Mouse (Mus musculus): ENCODE measurements around the gene Pck2.

Pck2 gene

GRCm38 (mm10) chr14:55575711-55576110 is 35.6 kb downstream of the Pck2 start:
- no peak for DNase-seq (ENCODE audit: low read depth, low spot score)

GRCm38 (mm10) chr14:55576376-55576775 is 36.3 kb downstream of the Pck2 start:
- no peak for DNase-seq (ENCODE audit: low read depth, low spot score)

- DNase-seq (ENCODE audit: low read depth, low spot score) = peak; percentile 72
Observed at GRCm38 (mm10) chr14:55577871-55578667, 38.0 kb downstream of the Pck2 start, which contains the start of gene Psme1. Psme1 (plus strand) TSS chr14:55578123.

- DNase-seq (ENCODE audit: low read depth, low spot score) = no peak
Observed at GRCm38 (mm10) chr14:55578668-55579269, 38.7 kb downstream of the Pck2 start.

- no peak for DNase-seq (ENCODE audit: low read depth, low spot score)
Observed at GRCm38 (mm10) chr14:55579511-55580496, 39.7 kb downstream of the Pck2 start.

GRCm38 (mm10) chr14:55580731-55581130 is 40.7 kb downstream of the Pck2 start:
- DNase-seq (ENCODE audit: low read depth, low spot score) = no peak

GRCm38 (mm10) chr14:55581981-55582681 is 42.1 kb downstream of the Pck2 start:
- DNase-seq (ENCODE audit: low read depth, low spot score) = no peak

- DNase-seq (ENCODE audit: low read depth, low spot score) = no peak
Observed at GRCm38 (mm10) chr14:55584303-55584701, 44.2 kb downstream of the Pck2 start.

- peak; percentile 51 for DNase-seq (ENCODE audit: low read depth, low spot score)
Observed at GRCm38 (mm10) chr14:55584702-55585565, 44.9 kb downstream of the Pck2 start, which contains the start of gene Emc9. Emc9 (minus strand) TSS chr14:55585302.

- DNase-seq (ENCODE audit: low read depth, low spot score) = no peak
Observed at GRCm38 (mm10) chr14:55585566-55585960, 45.5 kb downstream of the Pck2 start.

- DNase-seq (ENCODE audit: low read depth, low spot score) = no peak
Observed at GRCm38 (mm10) chr14:55586149-55586548, 46.1 kb downstream of the Pck2 start.

GRCm38 (mm10) chr14:55589271-55589670 is 49.2 kb downstream of the Pck2 start:
- no peak for DNase-seq (ENCODE audit: low read depth, low spot score)

- no peak for DNase-seq (ENCODE audit: low read depth, low spot score)
Observed at GRCm38 (mm10) chr14:55589771-55590448, 49.8 kb downstream of the Pck2 start.

- DNase-seq (ENCODE audit: low read depth, low spot score) = peak; percentile 96
Observed at GRCm38 (mm10) chr14:55590748-55591330, 50.8 kb downstream of the Pck2 start, which contains the start of gene Psme2. Psme2 (minus strand) TSS chr14:55591113.

- DNase-seq (ENCODE audit: low read depth, low spot score) = peak; percentile 93
Observed at GRCm38 (mm10) chr14:55591331-55591891, 51.3 kb downstream of the Pck2 start, which contains the start of gene Rnf31. Rnf31 (plus strand) TSS chr14:55591708.

- DNase-seq (ENCODE audit: low read depth, low spot score) = no peak
Observed at GRCm38 (mm10) chr14:55592226-55592625, 52.2 kb downstream of the Pck2 start.

- no peak for DNase-seq (ENCODE audit: low read depth, low spot score)
Observed at GRCm38 (mm10) chr14:55596036-55596690, 56.1 kb downstream of the Pck2 start.
